Comparison of ENCODE assay signal across 8 mouse cellular contexts in the genomic region with DNA sequence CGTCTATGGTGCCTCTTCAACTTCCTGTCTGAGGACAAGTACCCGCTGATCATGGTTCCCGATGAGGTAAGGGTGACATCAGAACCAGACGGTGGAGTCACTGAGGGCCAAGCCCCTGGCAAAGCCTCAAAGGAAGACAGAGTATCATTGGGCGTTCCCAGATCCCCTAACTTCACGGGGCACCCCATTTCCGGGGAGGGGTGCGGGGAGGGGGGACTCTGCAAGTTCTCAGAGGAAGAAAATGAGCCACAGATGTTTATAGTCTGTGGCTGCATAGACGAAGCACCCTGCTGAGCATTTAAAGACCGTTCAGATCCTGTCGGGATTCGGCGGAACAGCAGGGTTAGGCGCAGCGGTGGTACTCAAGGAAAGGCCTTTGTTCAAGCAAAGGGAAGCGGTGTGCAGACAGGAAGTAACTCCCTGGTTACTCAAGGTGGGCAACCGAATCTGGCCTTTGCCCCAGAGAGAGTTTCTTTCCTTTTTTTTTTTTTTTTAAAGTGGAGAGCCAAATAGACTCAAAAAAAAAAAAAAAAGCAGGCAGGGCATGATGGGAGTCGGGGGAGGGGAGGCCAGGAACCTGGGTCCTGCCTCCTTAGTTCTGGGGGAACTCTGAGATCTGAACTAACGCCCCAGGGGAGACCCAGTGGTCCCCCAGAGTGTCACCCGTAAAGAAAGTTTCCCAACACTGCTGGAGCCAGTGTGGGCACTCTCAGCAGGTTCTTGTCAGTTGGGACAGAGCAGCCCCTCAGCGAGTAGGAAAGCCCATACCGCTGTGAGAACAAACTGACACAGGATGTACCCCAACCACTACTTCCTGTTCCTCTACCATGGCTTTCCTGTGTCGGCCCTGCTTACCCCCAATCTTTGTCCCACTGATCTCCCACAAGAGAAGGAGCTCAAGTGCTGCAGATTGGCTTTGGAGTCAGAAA. TPM values are rescaled to one million over a fixed set of nuclear protein-coding genes. Genes with fewer than 3 reads are reported as not detected.
DNase-seq lines count a peak whose midpoint lies in the region; ATAC-seq and TF ChIP-seq lines count a peak whose summit lies in the region.

No protein-coding gene starts in this region.

- 34% methylated on average over 23 of the region's 23 CpGs for WGBS in forebrain, embryonic 10.5 days
- 24% methylated on average over 23 of the region's 23 CpGs for whole genome bisulfite sequencing in forebrain, embryonic 16.5 days
- 25% methylated on average over 23 of the region's 23 CpGs for WGBS in heart, embryonic 15.5 days

- in situ Hi-C loops in ES-E14 (cut with MboI; ENCODE audit: low sequenced_read_pairs in 2 of 2, unreplicated experiment in 2 of 2) = no loop called here

- DNase-seq in forebrain, embryonic 10.5 days (ENCODE audit: extremely low spot score, low spot score) = no peak
- no peak for DNase-seq in ES-E14 (ENCODE audit: low read depth, low spot score)
- peak; percentile 62 for DNase-seq in lung, postnatal 14 days
- DNase-seq in spleen, postnatal 10 days (ENCODE audit: low spot score in 2 of 2) = peak; percentile 28 to 50
- DNase-seq in urinary bladder, postnatal 36 days (ENCODE audit: low spot score in 2 of 2) = no peak
- no peak for DNase-seq in right cerebral cortex, adult 18-20 months

- ATAC-seq in forebrain, embryonic 16.5 days = no peak
- no peak; the same call in 1 of the 2 replicates for ATAC-seq in heart, embryonic 15.5 days (replicated peaks; ENCODE audit: insufficient number of reproducible peaks, insufficient read depth, low FRiP score, low read depth)

- peak overlapping the region; percentile 58 for H3K27ac ChIP-seq in forebrain, embryonic 10.5 days
- no peak overlapping the region for H3K27ac ChIP-seq in forebrain, embryonic 16.5 days (ENCODE audit: low read length)
- H3K27ac ChIP-seq in ES-E14 (ENCODE audit: insufficient read depth, low read depth, low read length, poor library complexity, severe bottlenecking) = peak overlapping the region; percentile 93
- peak overlapping the region; percentile 43; the same call in 1 of the 2 replicates for H3K27ac ChIP-seq in heart, embryonic 15.5 days

- no peaks in the 10 kb centered on the region for H3K36me3 ChIP-seq in forebrain, embryonic 10.5 days (replicated peaks)
- H3K36me3 ChIP-seq in forebrain, embryonic 16.5 days (ENCODE audit: control insufficient read depth, insufficient read depth) = no peaks in the 10 kb centered on the region
- peaks cover 6% of the 10 kb centered on the region; the same call in 1 of the 2 replicates for H3K36me3 ChIP-seq in ES-E14 (ENCODE audit: control insufficient read depth, insufficient read depth, low read length, poor library complexity, severe bottlenecking)
- no peaks in the 10 kb centered on the region for H3K36me3 ChIP-seq in heart, embryonic 15.5 days

- H3K4me2 ChIP-seq in forebrain, embryonic 16.5 days (ENCODE audit: low read length) = no peak overlapping the region
- peak overlapping the region; percentile 39 for H3K4me2 ChIP-seq in heart, embryonic 15.5 days

- peak overlapping the region; percentile 27 for H3K4me3 ChIP-seq in forebrain, embryonic 10.5 days
- H3K4me3 ChIP-seq in forebrain, embryonic 16.5 days (replicated peaks; ENCODE audit: low read length) = no peak overlapping the region
- H3K4me3 ChIP-seq in ES-E14 (ENCODE audit: insufficient read depth in 1 of 2, low read depth in 1 of 2, low read length in 2 of 2, poor library complexity in 1 of 2, severe bottlenecking in 1 of 2) = peak overlapping the region in 1 of 2 experiments; percentile 0; a peak in 2 of 4 replicates
- no peak overlapping the region for H3K4me3 ChIP-seq in heart, embryonic 15.5 days

- no peak overlapping the region for H3K9ac ChIP-seq in forebrain, embryonic 16.5 days (replicated peaks; ENCODE audit: low read depth, low read length)
- peak overlapping the region; percentile 60; the same call in 1 of the 2 replicates for H3K9ac ChIP-seq in ES-E14 (ENCODE audit: insufficient read depth, low read depth, low read length, poor library complexity, severe bottlenecking)
- no peak overlapping the region for H3K9ac ChIP-seq in heart, embryonic 15.5 days

- H3K9me3 ChIP-seq in forebrain, embryonic 10.5 days = no peaks in the 10 kb centered on the region
- no peaks in the 10 kb centered on the region for H3K9me3 ChIP-seq in forebrain, embryonic 16.5 days (ENCODE audit: control insufficient read depth, low read length)
- H3K9me3 ChIP-seq in ES-E14 (ENCODE audit: control insufficient read depth, insufficient read depth, low read depth, low read length) = no peaks in the 10 kb centered on the region
- H3K9me3 ChIP-seq in heart, embryonic 15.5 days (replicated peaks) = no peaks in the 10 kb centered on the region

- H3K4me1 ChIP-seq in forebrain, embryonic 10.5 days = peaks cover 19% of the 10 kb centered on the region
- peaks cover 2% of the 10 kb centered on the region; the same call in 1 of the 2 replicates for H3K4me1 ChIP-seq in forebrain, embryonic 16.5 days (replicated peaks; ENCODE audit: control insufficient read depth, insufficient read depth, low read length)
- H3K4me1 ChIP-seq in ES-E14 (ENCODE audit: control insufficient read depth in 2 of 2, insufficient read depth in 2 of 2, low read length in 2 of 2, poor library complexity in 1 of 2) = peaks cover 0 to 17% of the 10 kb centered on the region in 2 experiments; a peak in 3 of 4 replicates
- H3K4me1 ChIP-seq in heart, embryonic 15.5 days (replicated peaks) = peaks cover 10% of the 10 kb centered on the region

- H3K27me3 ChIP-seq in forebrain, embryonic 10.5 days (ENCODE audit: poor library complexity, severe bottlenecking) = peaks cover 29% of the 10 kb centered on the region
- H3K27me3 ChIP-seq in forebrain, embryonic 16.5 days (replicated peaks; ENCODE audit: control insufficient read depth, insufficient read depth, low read length) = no peaks in the 10 kb centered on the region
- peaks cover 8% of the 10 kb centered on the region; the same call in 1 of the 2 replicates for H3K27me3 ChIP-seq in heart, embryonic 15.5 days

TF ChIP-seq in ES-E14, 5 proteins besides CTCF, POLR2A, EP300 and RAD21:
- TF ChIP-seq HCFC1 (IDR thresholded peaks at IDR 0.05; ENCODE audit: borderline replicate concordance, insufficient read depth, low read length) = no peak
- TF ChIP-seq CHD2 (IDR thresholded peaks at IDR 0.05; ENCODE audit: low read depth, low read length) = peak; percentile 38; the same call in 1 of the 2 replicates
- no peak for TF ChIP-seq MAFK (IDR thresholded peaks at IDR 0.05; ENCODE audit: insufficient read depth, low read depth, low read length)
- TF ChIP-seq ZNF384 (IDR thresholded peaks at IDR 0.05; ENCODE audit: low read depth, low read length) = peak; percentile 87; the same call in 1 of the 2 replicates
- no peak for TF ChIP-seq ZC3H11A (IDR thresholded peaks at IDR 0.05; ENCODE audit: borderline replicate concordance, low read depth, low read length)

RNA-seq across cellular contexts. Expression of gene Def6, which starts 10.4 kb away (rescaled TPM):
- 2.4 and 4.1 TPM in 2 replicates for polyA plus RNA-seq in forebrain, embryonic 10.5 days (2016; fragmentation: Nextera tagmentation; extraction: Ambion mirVana)
- 4.5 and 4.6 TPM in 2 replicates for polyA plus RNA-seq in forebrain, embryonic 16.5 days (2015; fragmentation: Nextera tagmentation; extraction: Ambion mirVana)
- 17.6 and 20.8 TPM in 2 replicates for total RNA-seq in ES-E14 (2012; rRNA removed)
- 4.2 and 12.0 TPM in 2 replicates for polyA plus RNA-seq in heart, embryonic 15.5 days (2015; fragmentation: Nextera tagmentation; extraction: Ambion mirVana)

RNA-seq across cellular contexts. Expression of gene Ppard, which starts 14.5 kb away (rescaled TPM):
- polyA plus RNA-seq in forebrain, embryonic 10.5 days (2016; fragmentation: Nextera tagmentation; extraction: Ambion mirVana) = 1.3 and 1.4 TPM in 2 replicates
- 1.2 and 1.3 TPM in 2 replicates for polyA plus RNA-seq in forebrain, embryonic 16.5 days (2015; fragmentation: Nextera tagmentation; extraction: Ambion mirVana)
- 6.7 and 10.7 TPM in 2 replicates for total RNA-seq in ES-E14 (2012; rRNA removed)
- polyA plus RNA-seq in heart, embryonic 15.5 days (2015; fragmentation: Nextera tagmentation; extraction: Ambion mirVana) = 1.1 and 1.4 TPM in 2 replicates

RNA-seq across cellular contexts. Expression of gene Zfp523, which starts 41.1 kb away (rescaled TPM):
- polyA plus RNA-seq in forebrain, embryonic 10.5 days (2016; fragmentation: Nextera tagmentation; extraction: Ambion mirVana) = 32.6 and 35.6 TPM in 2 replicates
- 34.4 and 40.3 TPM in 2 replicates for polyA plus RNA-seq in forebrain, embryonic 16.5 days (2015; fragmentation: Nextera tagmentation; extraction: Ambion mirVana)
- total RNA-seq in ES-E14 (2012; rRNA removed) = 11.4 and 16.8 TPM in 2 replicates
- 17.3 and 25.3 TPM in 2 replicates for polyA plus RNA-seq in heart, embryonic 15.5 days (2015; fragmentation: Nextera tagmentation; extraction: Ambion mirVana)

Comparison
In these comparisons a context has a peak if more than half of its experiments do, and no peak if none do; other contexts are left out.
1. DNase-seq: peak in lung, postnatal 14 days (single experiment) and spleen, postnatal 10 days (2 of 2); none in forebrain, embryonic 10.5 days (single experiment), ES-E14 (single experiment), urinary bladder, postnatal 36 days (0 of 2) and right cerebral cortex, adult 18-20 months (single experiment).